Mouse (Mus musculus) cerebellum, adult 2 months (tissue): Measurements from ENCODE around the gene Aprt.

ENCODE experiments used
- CTCF ChIP-seq: fragments of 200-500 bp; IDR thresholded peaks from 2 replicates; pipeline ENCODE4 v1.5.1; 2011; ENCODE audit warnings: low read depth, mild to moderate bottlenecking, control low read depth, low read length, moderate library complexity, borderline replicate concordance; ENCODE audit not compliant: insufficient read depth
- POLR2A ChIP-seq: fragments of 200-500 bp; IDR thresholded peaks from 2 replicates; pipeline ENCODE4 v1.6.1; 2011; ENCODE audit warnings: low read length, control low read depth, borderline replicate concordance; ENCODE audit not compliant: insufficient read depth

DNA sequence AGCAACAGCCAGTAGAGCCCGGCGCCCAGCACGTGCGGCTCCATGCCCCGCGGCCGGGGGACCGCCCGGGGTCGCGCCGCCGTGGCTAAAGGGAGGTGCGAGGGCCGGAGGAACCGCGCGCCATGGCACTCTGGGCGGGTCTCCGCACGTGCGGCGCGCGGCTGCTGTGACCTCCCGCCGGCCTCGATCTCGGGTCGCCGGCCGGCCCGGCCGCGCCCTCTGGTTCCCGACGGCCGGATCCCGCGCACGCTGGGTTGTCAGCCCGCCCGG is 25.8 kb downstream of the Aprt start:
- TF ChIP-seq POLR2A (no peak), CTCF (no peak)
